In the genomic region with DNA sequence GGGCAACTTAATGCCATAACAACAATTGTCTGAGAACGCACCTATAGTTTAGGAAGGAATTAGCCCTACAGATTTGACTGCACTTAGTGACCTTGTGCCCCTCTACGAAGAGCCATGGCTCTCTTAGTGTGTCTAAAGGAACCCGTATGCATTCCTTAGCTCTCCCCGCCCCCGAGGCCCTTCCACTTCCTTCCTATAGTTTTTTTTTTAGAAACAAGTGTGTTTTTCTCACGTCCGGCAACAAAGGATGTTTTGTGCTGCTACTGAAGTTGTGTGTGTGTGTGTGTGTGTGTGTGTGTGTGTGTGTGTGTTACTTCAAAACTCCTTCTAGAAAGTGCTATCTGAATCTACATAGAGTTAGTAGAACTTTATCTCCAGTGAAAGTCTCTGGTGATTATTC, we compare ENCODE assay signal across 11 mouse cellular contexts. TPM values are rescaled to one million over a fixed set of nuclear protein-coding genes. Genes with fewer than 3 reads are reported as not detected.
DNase-seq lines count a peak whose midpoint lies in the region; ATAC-seq lines count a peak whose summit lies in the region.
"Had no signal": no experiment of that assay in that cellular context is flagged by ENCODE, and none has a peak within 500 bp of the region (broad histone marks: within the 10 kb centered on the region; RNA-seq: fewer than 3 reads in every experiment).

No protein-coding gene starts in this region.

- no peak overlapping the region for H3K4me3 ChIP-seq in forebrain, embryonic 15.5 days
- H3K4me3 ChIP-seq in midbrain, embryonic 16.5 days (ENCODE audit: low read depth, low read length), result no peak overlapping the region
- no peak overlapping the region for H3K4me3 ChIP-seq in intestine, embryonic 16.5 days (ENCODE audit: low read length)

- H3K9ac ChIP-seq in forebrain, embryonic 15.5 days (replicated peaks), result no peak overlapping the region
- H3K9ac ChIP-seq in midbrain, embryonic 16.5 days (ENCODE audit: low read depth, low read length), result no peak overlapping the region
- H3K9ac ChIP-seq in intestine, embryonic 16.5 days (ENCODE audit: low read depth, low read length), result no peak overlapping the region

- no peaks in the 10 kb centered on the region for H3K36me3 ChIP-seq in forebrain, embryonic 15.5 days
- no peaks in the 10 kb centered on the region for H3K36me3 ChIP-seq in midbrain, embryonic 16.5 days (ENCODE audit: control insufficient read depth, insufficient read depth, low read length)
- no peaks in the 10 kb centered on the region for H3K36me3 ChIP-seq in intestine, embryonic 16.5 days (ENCODE audit: control insufficient read depth, insufficient read depth, low read length)

- 58% methylated on average over 7 of the region's 7 CpGs for WGBS in forebrain, embryonic 15.5 days
- WGBS in midbrain, embryonic 16.5 days, result 67% methylated on average over 7 of the region's 7 CpGs
- WGBS in intestine, embryonic 16.5 days, result 48% methylated on average over 7 of the region's 7 CpGs

- H3K27ac ChIP-seq in forebrain, embryonic 15.5 days (replicated peaks), result no peak overlapping the region
- no peak overlapping the region for H3K27ac ChIP-seq in midbrain, embryonic 16.5 days (ENCODE audit: low read length)
- no peak overlapping the region for H3K27ac ChIP-seq in intestine, embryonic 16.5 days (ENCODE audit: low read length)

- intact Hi-C loops in heart, postnatal 10 days (cut with DNase I), result no loop called here

- no peak overlapping the region for H3K4me2 ChIP-seq in forebrain, embryonic 15.5 days (replicated peaks)
- no peak overlapping the region for H3K4me2 ChIP-seq in midbrain, embryonic 16.5 days (ENCODE audit: low read length)
- no peak overlapping the region for H3K4me2 ChIP-seq in intestine, embryonic 16.5 days (ENCODE audit: low read depth, low read length)

- H3K9me3 ChIP-seq in forebrain, embryonic 15.5 days, result no peaks in the 10 kb centered on the region
- no peaks in the 10 kb centered on the region for H3K9me3 ChIP-seq in midbrain, embryonic 16.5 days (replicated peaks; ENCODE audit: control insufficient read depth, low read length, poor library complexity, severe bottlenecking)
- H3K9me3 ChIP-seq in intestine, embryonic 16.5 days (ENCODE audit: control insufficient read depth, low read length), result no peaks in the 10 kb centered on the region

- no peaks in the 10 kb centered on the region for H3K27me3 ChIP-seq in forebrain, embryonic 15.5 days
- H3K27me3 ChIP-seq in midbrain, embryonic 16.5 days (ENCODE audit: control insufficient read depth, insufficient read depth, low read depth, low read length), result no peaks in the 10 kb centered on the region
- no peaks in the 10 kb centered on the region for H3K27me3 ChIP-seq in intestine, embryonic 16.5 days (replicated peaks; ENCODE audit: control insufficient read depth, insufficient read depth, low read length)

- ATAC-seq in forebrain, embryonic 15.5 days (replicated peaks), result no peak
- no peak for ATAC-seq in midbrain, embryonic 16.5 days
- no peak for ATAC-seq in intestine, embryonic 16.5 days

- peak; percentile 35 for DNase-seq in adrenal gland, postnatal 14 days
- DNase-seq in adrenal gland, adult 8-10 months, result no peak
- DNase-seq in B cell, adult 2 months, result peak; percentile 55 to 60
- peak; percentile 39 to 41 for DNase-seq in heart, postnatal 10 days
- DNase-seq in lung, postnatal 25 days (ENCODE audit: low spot score), result peak; percentile 56

- H3K4me1 ChIP-seq in forebrain, embryonic 15.5 days, result no peaks in the 10 kb centered on the region
- peaks cover 2% of the 10 kb centered on the region; the same call in 1 of the 2 replicates for H3K4me1 ChIP-seq in midbrain, embryonic 16.5 days (ENCODE audit: control insufficient read depth, insufficient read depth, low read length)
- H3K4me1 ChIP-seq in intestine, embryonic 16.5 days (ENCODE audit: control insufficient read depth, insufficient read depth, low read length), result peaks cover 7% of the 10 kb centered on the region; the same call in 1 of the 2 replicates

RNA-seq across cellular contexts. Expression of a gene that starts 23.5 kb away (rescaled TPM):
- total RNA-seq in adrenal gland, postnatal 14 days (2021), result not detected in 2 replicates
- total RNA-seq in adrenal gland, adult 8-10 months (2022), result not detected
- not detected for total RNA-seq in heart, postnatal 10 days (2021)
- not detected in 2 replicates for polyA plus RNA-seq in forebrain, embryonic 15.5 days (2015; fragmentation: Nextera tagmentation; extraction: Ambion mirVana)
- not detected in 2 replicates for polyA plus RNA-seq in midbrain, embryonic 16.5 days (2015; fragmentation: Nextera tagmentation; extraction: Ambion mirVana)
- not detected in 2 replicates for polyA plus RNA-seq in intestine, embryonic 16.5 days (2015; fragmentation: Nextera tagmentation; extraction: Ambion mirVana)
- total RNA-seq: adrenal gland, postnatal 36 days; neutrophil, adult 5-6 weeks had no signal
- polyA plus RNA-seq: limb, embryonic 11.5 days had no signal
